Mouse (Mus musculus): ENCODE data around the gene Zfp768. TPM values are rescaled to one million over a fixed set of nuclear protein-coding genes. Genes with fewer than 3 reads are reported as not detected.
A peak's percentile ranks its signal among the peaks of the same experiment; 100 is the strongest.
"Not testable (repeated sequence)": the region's sequence is repeated elsewhere in the genome, so short reads cannot be mapped to it uniquely, and the experiment has no call there.

Zfp768 gene
- polyA plus RNA-seq (2014; fragmentation: Nextera tagmentation; extraction: Ambion mirVana) = 5.8 and 7.5 TPM in 2 replicates

- Histone ChIP-seq H3K4me3 (ENCODE audit: low read depth, low read length) (peak within 1 kb of the TSS; percentile 94), H3K9ac (ENCODE audit: low read length) (peak within 1 kb of the TSS; percentile 92), H3K4me2 (peak within 1 kb of the TSS; percentile 88), H3K36me3 (ENCODE audit: control insufficient read depth, insufficient read depth, low read length) (no peaks in the 10 kb centered on the region), H3K27ac (ENCODE audit: low read depth, low read length) (peak within 1 kb of the TSS; percentile 87), H3K4me1 (ENCODE audit: control insufficient read depth, insufficient read depth, low read length) (peaks cover 13% of the 10 kb centered on the region), H3K27me3 (ENCODE audit: control insufficient read depth, insufficient read depth, low read length) (no peaks in the 10 kb centered on the region), H3K9me3 (ENCODE audit: control insufficient read depth, low read length) (no peaks in the 10 kb centered on the region)
- ATAC-seq (ENCODE audit: low FRiP score) = peak; percentile 94
- WGBS = under 1% methylated on average over 66 of the region's 76 CpGs
- peak; percentile 100 for DNase-seq (ENCODE audit: low spot score, missing footprints)
Measured at GRCm38 (mm10) chr7:127345512-127346325, at the start of gene Zfp768. Gene Zfp768, minus strand, starts transcription at chr7:127345589.

- 27% methylated on average over 7 of the region's 7 CpGs for WGBS
- Histone ChIP-seq H3K9ac (ENCODE audit: low read length) (peak overlapping the region; percentile 62), H3K4me1 (ENCODE audit: control insufficient read depth, insufficient read depth, low read length) (peaks cover 9% of the 10 kb centered on the region), H3K27me3 (ENCODE audit: control insufficient read depth, insufficient read depth, low read length) (no peaks in the 10 kb centered on the region), H3K4me3 (ENCODE audit: low read depth, low read length) (peak overlapping the region; percentile 66), H3K27ac (ENCODE audit: low read depth, low read length) (no peak overlapping the region; the same call in 1 of the 2 replicates), H3K36me3 (ENCODE audit: control insufficient read depth, insufficient read depth, low read length) (peaks cover 3% of the 10 kb centered on the region; the same call in 1 of the 2 replicates), H3K9me3 (ENCODE audit: control insufficient read depth, low read length) (no peaks in the 10 kb centered on the region), H3K4me2 (peak overlapping the region; percentile 82)
- DNase-seq (ENCODE audit: low spot score, missing footprints) = no peak
- ATAC-seq (ENCODE audit: low FRiP score) = no peak
Measured at GRCm38 (mm10) chr7:127393944-127394333, 48.5 kb upstream of the Zfp768 start.

- peak within 1 kb of the TSS; percentile 66 for H3K4me3 ChIP-seq (ENCODE audit: low read depth, low read length)
- under 1% methylated on average over 45 of the region's 45 CpGs for WGBS
- no peaks in the 10 kb centered on the region for H3K27me3 ChIP-seq (ENCODE audit: control insufficient read depth, insufficient read depth, low read length)
- peak; percentile 95 for ATAC-seq (ENCODE audit: low FRiP score)
- peak within 1 kb of the TSS; percentile 57 for H3K27ac ChIP-seq (ENCODE audit: low read depth, low read length)
- peak; percentile 99 for DNase-seq (ENCODE audit: low spot score, missing footprints)
- no peaks in the 10 kb centered on the region for H3K9me3 ChIP-seq (ENCODE audit: control insufficient read depth, low read length)
- H3K36me3 ChIP-seq (ENCODE audit: control insufficient read depth, insufficient read depth, low read length) = peaks cover 3% of the 10 kb centered on the region; the same call in 1 of the 2 replicates
- H3K4me1 ChIP-seq (ENCODE audit: control insufficient read depth, insufficient read depth, low read length) = peaks cover 9% of the 10 kb centered on the region
- peak within 1 kb of the TSS; percentile 82 for H3K4me2 ChIP-seq
- peak within 1 kb of the TSS; percentile 87 for H3K9ac ChIP-seq (ENCODE audit: low read length)
Measured at GRCm38 (mm10) chr7:127393157-127393943, 48.0 kb upstream of the Zfp768 start, which contains the start of gene E430018J23Rik. Gene E430018J23Rik, minus strand, starts transcription at chr7:127393629.

- Histone ChIP-seq H3K27ac (ENCODE audit: low read depth, low read length) (no peak overlapping the region), H3K9ac (ENCODE audit: low read length) (peak overlapping the region; percentile 87), H3K4me2 (peak overlapping the region; percentile 82), H3K36me3 (ENCODE audit: control insufficient read depth, insufficient read depth, low read length) (peaks cover 3% of the 10 kb centered on the region; the same call in 1 of the 2 replicates), H3K9me3 (ENCODE audit: control insufficient read depth, low read length) (no peaks in the 10 kb centered on the region), H3K4me3 (ENCODE audit: low read depth, low read length) (no peak overlapping the region), H3K4me1 (ENCODE audit: control insufficient read depth, insufficient read depth, low read length) (peaks cover 9% of the 10 kb centered on the region), H3K27me3 (ENCODE audit: control insufficient read depth, insufficient read depth, low read length) (no peaks in the 10 kb centered on the region)
- WGBS = 83% methylated on average over 8 of the region's 8 CpGs
- ATAC-seq (ENCODE audit: low FRiP score) (no peak), DNase-seq (ENCODE audit: low spot score, missing footprints) (peak; percentile 82)
Measured at GRCm38 (mm10) chr7:127392251-127392824, 46.9 kb upstream of the Zfp768 start.

- Histone ChIP-seq H3K9me3 (ENCODE audit: control insufficient read depth, low read length) (no peaks in the 10 kb centered on the region), H3K36me3 (ENCODE audit: control insufficient read depth, insufficient read depth, low read length) (peaks cover 3% of the 10 kb centered on the region; the same call in 1 of the 2 replicates), H3K9ac (ENCODE audit: low read length) (no peak overlapping the region), H3K4me3 (ENCODE audit: low read depth, low read length) (no peak overlapping the region), H3K27me3 (ENCODE audit: control insufficient read depth, insufficient read depth, low read length) (no peaks in the 10 kb centered on the region), H3K27ac (ENCODE audit: low read depth, low read length) (no peak overlapping the region), H3K4me1 (ENCODE audit: control insufficient read depth, insufficient read depth, low read length) (peaks cover 9% of the 10 kb centered on the region), H3K4me2 (no peak overlapping the region)
- DNase-seq (ENCODE audit: low spot score, missing footprints) (peak; percentile 8), ATAC-seq (ENCODE audit: low FRiP score) (no peak)
- WGBS = 97% methylated on average over 16 of the region's 16 CpGs
Measured at GRCm38 (mm10) chr7:127391538-127391937, 46.1 kb upstream of the Zfp768 start.

- Histone ChIP-seq H3K9me3 (ENCODE audit: control insufficient read depth, low read length) (no peaks in the 10 kb centered on the region), H3K36me3 (ENCODE audit: control insufficient read depth, insufficient read depth, low read length) (peaks cover 3% of the 10 kb centered on the region; the same call in 1 of the 2 replicates), H3K4me1 (ENCODE audit: control insufficient read depth, insufficient read depth, low read length) (peaks cover 9% of the 10 kb centered on the region), H3K4me3 (ENCODE audit: low read depth, low read length) (no peak overlapping the region), H3K9ac (ENCODE audit: low read length) (no peak overlapping the region), H3K27me3 (ENCODE audit: control insufficient read depth, insufficient read depth, low read length) (no peaks in the 10 kb centered on the region), H3K4me2 (no peak overlapping the region), H3K27ac (ENCODE audit: low read depth, low read length) (no peak overlapping the region)
- DNase-seq (ENCODE audit: low spot score, missing footprints) (peak; percentile 73), ATAC-seq (ENCODE audit: low FRiP score) (no peak)
- 67% methylated on average over 7 of the region's 7 CpGs for WGBS
Measured at GRCm38 (mm10) chr7:127390306-127390705, 44.9 kb upstream of the Zfp768 start.

- H3K4me2 ChIP-seq; H3K27me3 ChIP-seq (ENCODE audit: control insufficient read depth, insufficient read depth, low read length); H3K27ac ChIP-seq (ENCODE audit: low read depth, low read length); H3K9ac ChIP-seq (ENCODE audit: low read length); H3K36me3 ChIP-seq (ENCODE audit: control insufficient read depth, insufficient read depth, low read length); H3K9me3 ChIP-seq (ENCODE audit: control insufficient read depth, low read length); ATAC-seq (ENCODE audit: low FRiP score); H3K4me1 ChIP-seq (ENCODE audit: control insufficient read depth, insufficient read depth, low read length); H3K4me3 ChIP-seq (ENCODE audit: low read depth, low read length): not testable (repeated sequence)
- DNase-seq (ENCODE audit: low spot score, missing footprints) = peak; percentile 4
Measured at GRCm38 (mm10) chr7:127388201-127388600, 42.8 kb upstream of the Zfp768 start.

GRCm38 (mm10) chr7:127386641-127387392 lies 41.4 kb upstream of the Zfp768 start, which contains the start of gene 9130019O22Rik:
Gene 9130019O22Rik, minus strand, starts transcription at chr7:127387166.
- Histone ChIP-seq H3K4me2 (peak within 1 kb of the TSS; percentile 62), H3K27me3 (ENCODE audit: control insufficient read depth, insufficient read depth, low read length) (no peaks in the 10 kb centered on the region), H3K4me3 (ENCODE audit: low read depth, low read length) (peak within 1 kb of the TSS; percentile 52), H3K9me3 (ENCODE audit: control insufficient read depth, low read length) (no peaks in the 10 kb centered on the region), H3K36me3 (ENCODE audit: control insufficient read depth, insufficient read depth, low read length) (peaks cover 7% of the 10 kb centered on the region), H3K27ac (ENCODE audit: low read depth, low read length) (no peak within 1 kb of the TSS), H3K9ac (ENCODE audit: low read length) (peak within 1 kb of the TSS; percentile 65), H3K4me1 (ENCODE audit: control insufficient read depth, insufficient read depth, low read length) (no peaks in the 10 kb centered on the region)
- DNase-seq (ENCODE audit: low spot score, missing footprints) (peak; percentile 97), ATAC-seq (ENCODE audit: low FRiP score) (peak; percentile 90)
- 15% methylated on average over 38 of the region's 38 CpGs for WGBS

Data from midbrain, embryonic 11.5 days (tissue).